Mouse (Mus musculus): ENCODE results near the gene Sptlc2. TPM values are rescaled to one million over a fixed set of nuclear protein-coding genes. Genes with fewer than 3 reads are reported as not detected.

Gene Sptlc2
- polyA plus RNA-seq, 1 experiment from 2014 or later, result 69.1 TPM

DNA sequence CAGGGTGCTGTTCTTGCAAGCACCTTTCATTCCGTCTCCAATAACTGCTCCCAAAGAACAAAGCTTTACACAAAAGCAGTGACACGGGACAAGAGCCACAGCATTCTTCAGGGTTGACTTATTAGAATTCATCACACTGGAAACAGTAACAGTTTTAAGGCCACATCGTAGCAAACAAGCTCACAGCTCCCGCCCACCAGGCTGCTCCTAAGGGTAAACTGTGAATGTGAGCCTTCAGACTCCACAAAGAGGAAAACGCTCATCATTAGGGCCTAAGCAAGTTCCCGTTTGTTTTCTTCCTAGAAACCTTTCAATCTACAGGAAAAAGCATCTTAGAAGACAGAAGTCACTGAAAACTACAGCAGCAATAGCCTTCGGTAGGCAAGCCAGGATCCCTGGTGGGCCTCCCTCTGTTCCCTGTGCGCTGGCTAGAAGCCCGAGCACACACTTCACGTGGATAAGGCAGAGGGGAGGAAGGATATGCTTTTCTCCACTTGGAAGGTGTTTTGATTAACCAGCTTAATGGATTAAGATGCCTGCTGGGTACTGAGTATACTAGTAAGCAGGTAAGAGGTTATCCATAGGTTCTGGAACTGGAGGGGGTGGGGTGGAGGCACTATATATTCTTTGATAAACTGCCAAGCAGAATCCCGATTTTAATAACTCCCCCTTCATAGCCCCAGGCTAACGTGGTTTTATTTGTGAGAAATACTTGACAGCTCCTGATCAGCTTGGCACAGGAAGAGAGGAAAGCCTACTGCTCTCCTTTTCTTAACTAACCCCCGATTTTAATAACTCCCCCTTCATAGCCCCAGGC is 82.2 kb downstream of the Sptlc2 start:
- WGBS, result 33% methylated on average over 13 of the region's 13 CpGs
- Histone ChIP-seq H3K36me3 (ENCODE audit: control insufficient read depth, insufficient read depth, low read length) (peaks cover 30% of the 10 kb centered on the region), H3K9me3 (ENCODE audit: control insufficient read depth, low read length) (no peaks in the 10 kb centered on the region), H3K9ac (ENCODE audit: low read length) (no peak overlapping the region), H3K4me1 (ENCODE audit: control insufficient read depth in 2 of 2, insufficient read depth in 2 of 2, low read length in 2 of 2) (peaks cover 4 to 10% of the 10 kb centered on the region in 2 experiments; a peak in 2 of 4 replicates), H3K27me3 (ENCODE audit: control insufficient read depth, insufficient read depth, low read length) (no peaks in the 10 kb centered on the region), H3K27ac (replicated peaks in 1 of 2; ENCODE audit: control insufficient read depth in 1 of 2, insufficient read depth in 1 of 2, low read depth in 2 of 2, low read length in 2 of 2) (no peak overlapping the region), H3K4me2 (ENCODE audit: low read length) (no peak overlapping the region; the same call in 1 of the 2 replicates), H3K4me3 (ENCODE audit: control insufficient read depth in 1 of 2, insufficient read depth in 1 of 2, low read depth in 1 of 2, low read length in 2 of 2) (no peak overlapping the region)
- ATAC-seq (ENCODE audit: insufficient number of reproducible peaks, insufficient read depth, low FRiP score, low read depth), result no peak

DNA sequence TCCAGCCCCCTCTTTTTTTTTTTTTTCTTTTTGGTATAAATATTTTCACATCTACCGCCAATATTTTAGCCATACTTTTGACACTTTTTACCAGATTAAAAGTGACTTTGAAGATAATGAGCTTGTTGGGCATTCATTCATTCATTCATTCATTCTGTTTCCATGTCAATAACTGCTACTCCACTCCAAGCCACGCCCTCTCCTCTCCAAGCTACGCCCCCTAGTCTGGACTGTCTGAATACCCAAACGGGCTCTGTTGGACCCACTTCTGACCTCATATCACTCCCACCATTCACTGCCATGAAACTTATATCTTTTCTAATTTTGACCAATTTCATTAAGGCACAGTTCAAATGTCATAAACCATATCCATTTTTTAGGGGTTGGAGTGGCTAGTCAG is 87.0 kb downstream of the Sptlc2 start:
- H3K27me3 ChIP-seq (ENCODE audit: control insufficient read depth, insufficient read depth, low read length), result no peaks in the 10 kb centered on the region; the same call in 1 of the 2 replicates
- ATAC-seq (ENCODE audit: insufficient number of reproducible peaks, insufficient read depth, low FRiP score, low read depth), result no peak
- no peak overlapping the region for H3K4me2 ChIP-seq (ENCODE audit: low read length)
- H3K9me3 ChIP-seq (ENCODE audit: control insufficient read depth, low read length), result no peaks in the 10 kb centered on the region
- no peaks in the 10 kb centered on the region for H3K36me3 ChIP-seq (ENCODE audit: control insufficient read depth, insufficient read depth, low read length)
- peaks cover 10 to 16% of the 10 kb centered on the region in 2 experiments; a peak in 3 of 4 replicates for H3K4me1 ChIP-seq (ENCODE audit: control insufficient read depth in 2 of 2, insufficient read depth in 2 of 2, low read length in 2 of 2)
- no peak overlapping the region for H3K27ac ChIP-seq (replicated peaks in 1 of 2; ENCODE audit: control insufficient read depth in 1 of 2, insufficient read depth in 1 of 2, low read depth in 2 of 2, low read length in 2 of 2)
- WGBS, result 50% methylated on average over 4 of the region's 4 CpGs
- H3K9ac ChIP-seq (ENCODE audit: low read length), result no peak overlapping the region
- no peak overlapping the region for H3K4me3 ChIP-seq (ENCODE audit: control insufficient read depth in 1 of 2, insufficient read depth in 1 of 2, low read depth in 1 of 2, low read length in 2 of 2)

DNA sequence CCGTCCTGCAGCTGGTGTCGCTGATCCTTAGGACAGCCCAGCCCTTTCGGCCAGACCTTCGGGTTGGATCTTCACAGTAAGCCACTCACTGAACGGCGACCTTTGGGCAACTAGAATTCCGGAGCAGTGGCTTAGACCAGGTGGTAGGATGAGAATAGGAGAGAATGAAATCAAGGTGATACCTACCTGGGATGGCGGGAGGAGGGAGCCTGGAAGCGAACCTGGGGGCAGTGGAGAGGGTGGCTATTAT is 87.8 kb downstream of the Sptlc2 start:
- H3K9me3 ChIP-seq (ENCODE audit: control insufficient read depth, low read length), result no peaks in the 10 kb centered on the region
- H3K4me3 ChIP-seq (ENCODE audit: control insufficient read depth in 1 of 2, insufficient read depth in 1 of 2, low read depth in 1 of 2, low read length in 2 of 2), result peak overlapping the region; percentile 55 to 80
- peak overlapping the region; percentile 78 for H3K9ac ChIP-seq (ENCODE audit: low read length)
- peak overlapping the region; percentile 98 for H3K4me2 ChIP-seq (ENCODE audit: low read length)
- ATAC-seq (ENCODE audit: insufficient number of reproducible peaks, insufficient read depth, low FRiP score, low read depth), result no peak
- H3K27me3 ChIP-seq (ENCODE audit: control insufficient read depth, insufficient read depth, low read length), result no peaks in the 10 kb centered on the region; the same call in 1 of the 2 replicates
- WGBS, result 1% methylated on average over 9 of the region's 9 CpGs
- H3K27ac ChIP-seq (replicated peaks in 1 of 2; ENCODE audit: control insufficient read depth in 1 of 2, insufficient read depth in 1 of 2, low read depth in 2 of 2, low read length in 2 of 2), result no peak overlapping the region
- H3K4me1 ChIP-seq (ENCODE audit: control insufficient read depth in 2 of 2, insufficient read depth in 2 of 2, low read length in 2 of 2), result peaks cover 5 to 8% of the 10 kb centered on the region in 2 experiments; a peak in 2 of 4 replicates
- H3K36me3 ChIP-seq (ENCODE audit: control insufficient read depth, insufficient read depth, low read length), result no peaks in the 10 kb centered on the region

DNA sequence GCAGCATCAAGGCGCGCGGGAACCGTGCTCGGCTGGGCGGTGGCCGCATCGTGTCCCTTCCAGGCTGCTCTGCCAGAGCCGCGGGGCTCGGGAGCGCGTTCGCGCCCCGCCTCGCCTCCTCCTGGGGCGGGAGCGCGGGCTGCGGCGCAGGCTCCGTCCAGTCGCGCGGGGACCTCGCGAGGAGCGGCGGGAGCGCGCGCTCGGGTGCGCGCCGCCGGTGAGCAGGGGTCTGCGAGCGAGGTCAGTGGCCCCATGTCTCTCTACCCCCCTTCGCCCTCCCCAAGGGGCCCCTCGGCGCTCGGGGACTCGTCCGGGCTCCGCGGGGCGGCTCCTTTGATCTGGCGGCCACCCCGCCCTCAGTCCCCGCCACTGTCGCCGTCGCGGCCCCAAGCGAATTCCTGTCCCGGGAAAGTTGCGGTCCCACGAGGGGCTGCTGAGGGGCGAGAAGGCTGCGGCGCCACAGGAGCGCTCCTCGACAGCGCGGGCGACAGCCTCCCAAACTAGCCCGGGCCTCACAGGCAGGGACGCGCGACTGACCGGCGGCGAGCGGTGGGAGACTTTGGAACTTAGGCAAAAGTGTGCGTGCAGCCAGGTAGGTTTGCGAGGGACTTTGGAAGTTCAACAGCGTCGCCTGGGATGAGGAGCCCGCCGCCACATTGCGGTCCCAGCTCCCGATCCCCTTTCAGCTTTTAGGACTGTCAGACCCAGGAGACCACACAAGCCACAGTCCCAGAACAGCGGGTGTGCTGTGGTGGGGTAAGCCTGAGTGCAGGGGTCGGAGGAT is 88.3 kb downstream of the Sptlc2 start, which contains the start of gene Ism2:
TSS of gene Ism2 (minus strand) at position 49 of the 784 bp plus-strand sequence.
- peak within 1 kb of the TSS; percentile 55 to 80 for H3K4me3 ChIP-seq (ENCODE audit: control insufficient read depth in 1 of 2, insufficient read depth in 1 of 2, low read depth in 1 of 2, low read length in 2 of 2)
- WGBS, result under 1% methylated on average over 78 of the region's 86 CpGs
- H3K9me3 ChIP-seq (ENCODE audit: control insufficient read depth, low read length), result no peaks in the 10 kb centered on the region
- peak within 1 kb of the TSS; percentile 78 for H3K9ac ChIP-seq (ENCODE audit: low read length)
- no peaks in the 10 kb centered on the region for H3K36me3 ChIP-seq (ENCODE audit: control insufficient read depth, insufficient read depth, low read length)
- peak; percentile 45 for ATAC-seq (ENCODE audit: insufficient number of reproducible peaks, insufficient read depth, low FRiP score, low read depth)
- H3K4me1 ChIP-seq (ENCODE audit: control insufficient read depth in 2 of 2, insufficient read depth in 2 of 2, low read length in 2 of 2), result peaks cover 5 to 7% of the 10 kb centered on the region in 2 experiments; a peak in 2 of 4 replicates
- H3K27ac ChIP-seq (replicated peaks in 1 of 2; ENCODE audit: control insufficient read depth in 1 of 2, insufficient read depth in 1 of 2, low read depth in 2 of 2, low read length in 2 of 2), result no peak within 1 kb of the TSS
- no peaks in the 10 kb centered on the region; the same call in 1 of the 2 replicates for H3K27me3 ChIP-seq (ENCODE audit: control insufficient read depth, insufficient read depth, low read length)
- H3K4me2 ChIP-seq (ENCODE audit: low read length), result peak within 1 kb of the TSS; percentile 98

DNA sequence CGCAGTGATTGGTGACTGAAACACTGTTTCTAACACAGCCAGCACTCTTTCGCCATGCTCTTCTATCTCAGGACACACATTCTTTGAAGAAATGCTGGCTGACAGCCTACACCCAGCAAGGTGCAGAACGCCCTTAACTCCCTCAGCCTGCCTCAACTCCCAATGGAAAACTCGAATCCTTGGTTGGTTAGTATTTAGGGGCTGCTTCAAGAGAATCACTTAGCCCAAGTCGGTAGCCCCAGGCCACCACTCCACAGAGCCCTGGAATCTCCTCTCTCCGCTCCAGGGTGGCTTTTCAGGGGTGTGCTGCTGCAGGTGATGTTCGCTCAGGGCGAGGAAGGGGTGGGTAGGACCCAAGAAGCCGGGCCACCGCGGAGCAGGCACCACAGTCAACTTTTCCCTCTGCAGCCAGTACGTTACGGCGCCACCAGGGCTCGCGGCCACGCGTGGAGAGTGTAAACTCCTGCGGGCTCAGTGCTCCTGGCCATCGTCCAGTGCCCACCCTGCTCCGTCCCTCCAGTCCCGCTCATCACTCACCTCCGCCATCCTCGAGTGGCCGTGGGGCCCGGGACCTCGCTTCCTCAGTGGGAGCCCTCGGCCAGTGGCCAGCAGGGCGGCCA is 89.0 kb downstream of the Sptlc2 start:
- Histone ChIP-seq H3K4me3 (ENCODE audit: control insufficient read depth in 1 of 2, insufficient read depth in 1 of 2, low read depth in 1 of 2, low read length in 2 of 2) (peak overlapping the region; percentile 55 to 80), H3K4me2 (ENCODE audit: low read length) (peak overlapping the region; percentile 98), H3K36me3 (ENCODE audit: control insufficient read depth, insufficient read depth, low read length) (no peaks in the 10 kb centered on the region), H3K27me3 (ENCODE audit: control insufficient read depth, insufficient read depth, low read length) (no peaks in the 10 kb centered on the region; the same call in 1 of the 2 replicates), H3K9ac (ENCODE audit: low read length) (peak overlapping the region; percentile 78), H3K27ac (replicated peaks in 1 of 2; ENCODE audit: control insufficient read depth in 1 of 2, insufficient read depth in 1 of 2, low read depth in 2 of 2, low read length in 2 of 2) (no peak overlapping the region), H3K9me3 (ENCODE audit: control insufficient read depth, low read length) (no peaks in the 10 kb centered on the region), H3K4me1 (ENCODE audit: control insufficient read depth in 2 of 2, insufficient read depth in 2 of 2, low read length in 2 of 2) (peaks cover 5 to 7% of the 10 kb centered on the region in 2 experiments; a peak in 2 of 4 replicates)
- no peak; the same call in 1 of the 2 replicates for ATAC-seq (ENCODE audit: insufficient number of reproducible peaks, insufficient read depth, low FRiP score, low read depth)
- WGBS, result 9% methylated on average over 29 of the region's 29 CpGs

DNA sequence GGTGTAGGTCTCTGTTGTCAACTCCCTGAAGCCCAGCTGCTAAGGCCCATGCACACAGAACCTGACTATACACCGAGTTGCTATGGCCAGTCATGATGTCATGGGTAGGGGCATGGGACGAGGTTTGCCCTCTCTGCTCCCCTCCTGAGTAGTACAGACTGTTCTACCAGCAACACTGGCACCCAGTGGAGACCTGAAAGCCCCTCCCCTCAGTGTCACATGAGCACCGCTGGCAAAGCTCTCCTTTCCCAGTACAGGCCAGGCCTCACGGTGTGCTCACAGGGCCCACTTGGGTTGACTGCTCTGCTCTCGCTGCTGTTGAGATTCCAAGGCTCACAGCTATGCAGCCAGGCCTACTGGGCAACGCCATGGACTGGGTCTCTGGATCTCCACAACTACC is 94.2 kb downstream of the Sptlc2 start:
- 59% methylated on average over 6 of the region's 6 CpGs for WGBS
- Histone ChIP-seq H3K4me3 (ENCODE audit: control insufficient read depth in 1 of 2, insufficient read depth in 1 of 2, low read depth in 1 of 2, low read length in 2 of 2) (no peak overlapping the region), H3K27me3 (ENCODE audit: control insufficient read depth, insufficient read depth, low read length) (no peaks in the 10 kb centered on the region), H3K9ac (ENCODE audit: low read length) (no peak overlapping the region), H3K9me3 (ENCODE audit: control insufficient read depth, low read length) (no peaks in the 10 kb centered on the region), H3K27ac (replicated peaks in 1 of 2; ENCODE audit: control insufficient read depth in 1 of 2, insufficient read depth in 1 of 2, low read depth in 2 of 2, low read length in 2 of 2) (no peak overlapping the region), H3K36me3 (ENCODE audit: control insufficient read depth, insufficient read depth, low read length) (no peaks in the 10 kb centered on the region), H3K4me1 (ENCODE audit: control insufficient read depth in 2 of 2, insufficient read depth in 2 of 2, low read length in 2 of 2) (no peaks in the 10 kb centered on the region), H3K4me2 (ENCODE audit: low read length) (no peak overlapping the region)
- ATAC-seq (ENCODE audit: insufficient number of reproducible peaks, insufficient read depth, low FRiP score, low read depth), result no peak

DNA sequence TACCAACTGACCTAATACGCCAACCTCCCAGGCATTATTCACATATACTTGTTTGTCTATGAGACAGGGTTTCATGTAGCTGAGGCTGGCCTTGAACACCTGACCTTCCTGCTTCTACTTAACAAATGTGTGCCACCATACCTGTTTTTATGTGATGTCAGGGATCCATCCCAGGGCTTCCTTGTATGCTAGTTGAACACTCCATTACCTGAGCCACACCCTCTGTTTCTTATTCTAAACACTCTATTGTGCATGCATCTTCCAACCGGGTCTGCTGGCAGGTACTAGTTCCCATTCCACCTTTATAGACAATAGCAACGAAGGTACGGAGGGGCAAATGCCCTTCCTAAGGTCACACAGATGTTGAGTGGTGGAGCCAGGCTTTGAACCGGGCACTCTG is 99.1 kb downstream of the Sptlc2 start:
- no peak for ATAC-seq (ENCODE audit: insufficient number of reproducible peaks, insufficient read depth, low FRiP score, low read depth)
- Histone ChIP-seq H3K27ac (replicated peaks in 1 of 2; ENCODE audit: control insufficient read depth in 1 of 2, insufficient read depth in 1 of 2, low read depth in 2 of 2, low read length in 2 of 2) (no peak overlapping the region), H3K9ac (ENCODE audit: low read length) (no peak overlapping the region), H3K27me3 (ENCODE audit: control insufficient read depth, insufficient read depth, low read length) (no peaks in the 10 kb centered on the region), H3K9me3 (ENCODE audit: control insufficient read depth, low read length) (no peaks in the 10 kb centered on the region), H3K4me3 (ENCODE audit: control insufficient read depth in 1 of 2, insufficient read depth in 1 of 2, low read depth in 1 of 2, low read length in 2 of 2) (no peak overlapping the region), H3K36me3 (ENCODE audit: control insufficient read depth, insufficient read depth, low read length) (no peaks in the 10 kb centered on the region), H3K4me1 (ENCODE audit: control insufficient read depth in 2 of 2, insufficient read depth in 2 of 2, low read length in 2 of 2) (no peaks in the 10 kb centered on the region), H3K4me2 (ENCODE audit: low read length) (no peak overlapping the region)
- 93% methylated on average over 5 of the region's 5 CpGs for WGBS
